Mouse (Mus musculus) cerebellum, postnatal 36 days (tissue): ENCODE data around the gene Plod2.

Experiments
- DNase-seq, 2 experiments: peaks; one replicate each; pipeline ENCODE4 v3.0.0; 2021 to 2022; ENCODE audit warnings: mixed read lengths in 2 of 2

The Plod2 gene

DNA sequence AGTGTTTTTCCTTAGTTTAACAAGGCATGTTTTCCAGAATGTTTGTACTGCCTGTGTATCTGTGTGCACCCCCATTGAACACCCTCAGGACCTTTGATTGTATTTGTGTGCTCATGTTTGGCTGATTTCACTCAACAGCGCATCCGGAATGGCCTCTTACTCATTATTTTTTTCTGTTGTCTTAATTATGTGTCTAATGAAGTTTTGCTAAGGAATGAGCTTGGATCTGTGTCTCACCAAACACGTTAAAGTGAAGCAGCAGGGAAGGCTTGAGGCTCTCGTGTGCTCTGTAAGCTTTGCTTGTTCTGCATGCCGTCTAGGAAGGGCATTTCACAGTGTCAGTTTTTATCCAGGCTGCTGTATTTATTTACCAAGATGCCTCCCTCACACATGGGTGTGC is 59.5 kb downstream of the Plod2 start:
- no peak for DNase-seq

DNA sequence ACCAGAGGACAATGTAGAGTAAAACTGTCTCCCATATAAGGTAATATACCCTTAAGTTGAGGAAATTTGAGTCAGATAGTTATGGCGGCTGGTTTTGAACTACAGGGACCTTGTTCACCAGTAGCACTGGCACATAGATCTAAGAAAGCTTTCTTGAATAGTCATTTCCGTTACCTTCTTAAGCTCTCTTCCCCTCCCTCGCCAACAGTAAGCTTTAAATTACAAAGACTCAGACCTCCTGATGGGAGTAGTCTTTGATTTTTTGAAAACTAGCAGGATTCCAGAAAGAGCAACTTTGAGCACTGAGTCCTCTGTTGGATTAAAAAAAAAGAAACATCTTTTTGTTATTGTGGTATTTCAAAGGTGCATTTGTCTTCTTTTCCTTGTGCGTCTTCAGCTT is 61.5 kb downstream of the Plod2 start:
- no peak for DNase-seq

DNA sequence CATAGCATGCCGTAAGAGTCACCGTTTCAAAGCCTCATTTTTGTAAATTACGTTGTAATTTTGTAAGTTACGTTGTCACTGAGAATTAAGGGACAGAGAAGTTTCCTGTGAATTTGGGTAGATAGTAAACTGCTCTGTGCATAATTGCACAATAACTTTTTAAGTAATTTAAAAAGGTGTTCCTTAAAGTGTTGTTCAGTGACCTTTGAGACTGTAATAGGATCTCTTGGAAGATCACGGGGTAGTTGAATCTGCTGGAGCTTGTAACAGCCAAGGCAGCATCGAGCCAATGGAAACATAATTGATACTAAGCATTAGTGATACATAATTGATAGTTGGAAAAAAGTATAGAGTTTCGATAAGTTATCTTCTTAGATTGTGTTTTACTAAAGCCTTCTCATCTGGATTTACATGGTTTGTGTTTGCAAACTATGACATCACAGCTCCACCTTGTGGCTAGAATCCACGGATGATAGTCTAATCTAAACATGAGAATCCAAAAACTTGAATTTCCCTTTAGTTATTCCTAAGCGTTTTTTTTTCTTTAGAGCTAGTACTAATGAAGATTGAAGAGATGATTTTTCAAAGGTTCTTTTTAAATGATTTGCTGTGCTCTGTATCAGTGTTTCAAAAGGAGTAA is 68.7 kb downstream of the Plod2 start:
- DNase-seq: peak; percentile 36 to 51

DNA sequence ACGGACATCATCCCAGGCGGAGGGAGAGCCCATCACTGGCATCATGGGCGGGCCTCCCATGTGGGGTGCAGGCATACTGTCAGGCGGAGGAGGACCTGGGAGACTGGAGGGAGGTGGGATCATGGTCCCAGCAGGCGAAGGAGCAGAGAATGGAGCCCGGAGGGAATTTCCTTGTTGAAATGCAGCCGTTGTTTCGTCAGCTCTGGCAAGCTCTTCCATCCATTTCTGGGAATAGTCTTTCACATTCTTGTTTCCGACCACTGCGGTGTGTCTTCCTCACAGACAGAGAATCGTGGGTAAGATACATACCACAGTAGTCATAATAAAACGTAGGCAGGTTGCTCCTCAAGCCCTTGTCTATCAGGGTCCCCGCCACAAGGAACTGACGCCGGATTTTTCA is 70.6 kb downstream of the Plod2 start:
- no peak for DNase-seq

DNA sequence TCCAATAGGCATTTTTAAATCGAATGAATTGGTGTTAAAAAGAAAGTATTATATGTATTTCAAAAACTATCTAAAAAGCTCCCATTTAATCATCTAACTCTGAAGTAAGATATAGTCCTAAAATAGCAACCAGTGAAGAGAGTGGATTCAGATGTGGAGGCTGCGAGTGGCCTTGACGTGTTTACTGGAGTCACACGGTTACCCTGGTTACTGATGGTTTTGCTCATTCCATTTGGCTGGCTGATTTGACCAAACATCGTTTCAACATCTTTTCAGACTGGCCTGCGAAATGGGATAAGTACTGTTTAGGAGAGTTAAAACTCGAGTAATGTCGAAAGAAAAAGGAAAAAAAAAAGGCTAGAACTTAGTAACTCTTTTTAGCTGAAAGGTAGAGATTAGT is 71.2 kb downstream of the Plod2 start:
- no peak for DNase-seq

DNA sequence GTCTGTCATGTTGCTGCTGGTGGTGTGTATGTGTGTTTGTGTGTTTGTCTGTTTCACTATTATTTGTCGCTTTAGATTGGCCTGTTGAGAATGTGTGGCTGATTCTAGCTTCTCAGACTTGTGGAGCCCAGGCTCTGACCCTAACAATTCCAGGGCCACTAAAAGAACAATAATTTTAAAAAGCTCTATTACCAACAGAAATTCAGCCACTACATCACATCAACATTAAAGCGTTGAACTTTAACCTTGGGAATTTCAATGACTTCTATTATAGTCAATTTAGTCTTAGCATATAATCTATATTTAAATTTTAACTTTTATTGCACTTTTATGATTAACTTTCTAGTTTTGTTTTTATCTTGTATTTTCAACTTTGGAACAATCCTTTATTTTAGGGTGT is 74.4 kb downstream of the Plod2 start:
- DNase-seq: no peak

DNA sequence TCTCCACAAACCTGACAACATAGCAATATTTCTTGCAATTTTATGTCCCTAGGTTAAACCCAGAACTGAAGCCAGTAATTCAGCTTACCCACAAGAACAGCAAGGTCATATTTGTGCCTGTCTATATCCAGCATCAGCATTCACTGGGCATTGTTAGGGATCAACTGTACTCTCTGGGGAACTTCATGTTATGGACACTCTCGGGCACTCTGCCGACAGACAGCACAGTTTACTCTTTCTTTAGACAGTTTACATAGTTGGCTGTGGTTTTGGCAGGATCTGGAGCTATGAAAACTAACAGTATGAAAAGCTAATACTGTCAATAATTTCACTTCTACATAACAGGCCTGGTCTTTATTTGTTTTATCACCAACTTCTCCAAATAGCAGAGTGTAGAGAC is 75.4 kb downstream of the Plod2 start:
- no peak for DNase-seq

DNA sequence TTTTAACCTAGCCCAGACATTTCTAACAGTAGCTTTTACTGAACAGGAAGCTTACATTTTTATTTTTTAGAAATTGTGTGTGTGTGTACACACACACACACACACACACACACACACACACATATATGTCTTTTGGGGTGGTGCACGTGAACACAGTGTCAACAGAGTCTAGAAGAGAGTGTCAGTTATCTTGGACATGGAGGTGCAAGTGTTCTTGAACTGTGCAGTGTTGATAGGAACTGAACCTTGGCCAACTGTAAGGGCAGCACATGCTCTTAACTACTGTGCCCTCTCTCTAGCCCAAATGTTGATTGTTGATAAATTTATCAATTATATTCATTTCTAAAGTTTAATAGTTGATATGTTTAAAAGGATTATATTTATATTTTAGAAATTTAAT is 78.1 kb downstream of the Plod2 start:
- no peak for DNase-seq

DNA sequence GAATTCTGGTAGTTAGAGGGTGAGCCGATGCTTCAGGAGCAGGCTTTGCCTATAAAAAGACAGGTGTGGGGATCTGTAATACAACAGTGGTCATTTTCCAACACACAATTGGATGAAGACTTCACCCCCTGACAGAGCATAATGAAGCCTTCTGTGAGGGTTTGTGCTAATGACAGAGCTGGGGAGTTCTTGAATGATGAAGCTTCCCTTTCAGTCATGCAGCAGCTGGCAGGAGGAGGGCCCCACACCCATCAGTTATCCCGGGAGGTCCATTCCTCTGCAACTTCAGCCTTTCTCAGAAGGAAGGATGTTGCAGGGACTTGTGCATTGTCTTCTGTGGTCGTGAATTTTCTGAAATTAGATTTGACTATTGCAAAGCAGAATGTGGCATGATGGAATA is 79.2 kb downstream of the Plod2 start:
- no peak for DNase-seq

DNA sequence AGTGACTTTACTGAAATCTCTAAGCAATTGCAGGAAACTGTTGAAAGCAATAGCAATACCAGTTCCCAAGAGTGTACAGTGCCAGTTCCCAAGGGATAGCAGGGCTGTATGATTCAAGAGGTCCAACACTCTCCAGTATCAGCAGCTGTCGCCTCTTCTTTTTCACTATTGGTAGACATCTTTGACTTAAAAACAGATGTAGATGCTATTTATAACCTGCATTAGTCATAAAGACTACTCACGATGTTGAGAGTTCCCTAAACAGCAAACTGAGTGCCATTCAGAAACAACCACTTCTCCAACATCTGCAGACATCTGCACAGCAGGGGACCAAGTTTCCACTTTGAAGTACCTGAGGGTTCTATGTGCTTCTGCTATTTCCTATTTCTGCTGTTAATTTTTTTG is 79.9 kb downstream of the Plod2 start:
- DNase-seq: no peak

DNA sequence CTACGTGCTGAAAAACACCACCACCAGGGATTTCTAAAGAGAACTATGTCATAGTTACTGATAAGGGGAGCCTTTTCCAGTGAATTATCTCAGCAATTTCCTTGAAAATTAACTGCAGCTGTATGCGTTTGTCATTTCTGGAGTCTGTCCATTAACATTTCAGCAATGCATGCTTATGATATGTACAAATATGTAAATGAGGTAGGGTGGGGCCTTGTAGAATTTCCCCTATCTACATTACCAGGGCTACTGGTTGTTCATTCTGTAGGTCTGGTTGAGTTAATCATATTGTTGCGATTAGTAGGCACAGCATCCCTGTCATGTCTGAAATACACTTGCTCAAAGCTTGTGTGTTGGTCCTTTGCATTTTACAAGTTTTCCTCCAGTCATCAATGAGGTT is 92.8 kb downstream of the Plod2 start:
- DNase-seq: no peak

DNA sequence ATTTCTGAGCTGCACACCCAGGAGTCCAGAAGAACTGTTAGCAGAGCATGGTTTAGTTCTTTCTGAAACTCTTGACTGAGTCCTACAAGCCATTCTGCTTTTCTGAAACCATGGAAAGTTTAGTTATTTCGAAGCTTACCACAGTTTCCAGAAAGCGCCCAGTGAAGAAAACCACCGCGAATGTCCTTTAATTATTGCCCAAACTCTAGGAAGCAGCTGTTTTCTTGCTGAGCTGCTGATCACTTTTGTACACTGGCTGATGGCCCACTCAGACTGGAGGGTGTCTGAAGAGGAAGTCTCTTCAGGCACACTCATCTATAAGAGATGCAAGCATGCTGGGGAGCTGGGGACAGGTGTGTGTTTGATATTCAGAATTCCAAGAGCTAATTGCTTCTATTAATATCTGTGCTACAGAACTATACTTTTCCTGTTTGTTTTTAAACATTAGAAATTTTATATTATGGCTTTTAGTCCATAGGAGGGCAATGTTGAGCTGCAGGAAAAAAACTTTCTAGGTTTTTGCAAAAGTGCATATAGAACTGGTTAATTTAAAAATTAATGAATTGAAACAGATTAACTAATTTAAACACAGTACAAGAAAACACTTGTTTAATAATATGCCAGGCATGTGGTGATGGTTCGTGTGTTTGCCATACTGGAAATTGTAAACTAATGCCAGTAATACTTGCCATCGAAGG is 97.3 kb downstream of the Plod2 start:
- no peak for DNase-seq

DNA sequence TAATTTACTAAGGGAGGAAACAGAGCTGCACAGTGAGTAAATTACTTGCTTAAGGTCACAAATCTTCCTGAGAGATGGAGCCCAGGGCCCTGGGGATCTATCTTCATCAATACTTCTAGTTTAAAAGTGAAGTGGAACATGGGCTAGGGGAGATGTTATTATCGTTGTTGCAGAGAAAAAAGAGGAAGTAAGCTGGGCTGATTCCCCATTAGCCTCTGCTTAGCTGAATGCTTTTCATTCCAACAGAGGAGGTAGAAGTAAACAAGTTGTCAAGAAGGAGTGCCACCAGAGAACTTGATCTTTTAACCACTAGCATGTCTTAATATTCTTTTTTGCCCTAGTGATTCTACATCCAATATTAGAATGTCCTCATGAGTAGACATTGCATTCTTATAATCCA is 99.7 kb downstream of the Plod2 start:
- no peak for DNase-seq
